Mouse (Mus musculus): ENCODE measurements around the gene Klhdc8a.

DNA sequence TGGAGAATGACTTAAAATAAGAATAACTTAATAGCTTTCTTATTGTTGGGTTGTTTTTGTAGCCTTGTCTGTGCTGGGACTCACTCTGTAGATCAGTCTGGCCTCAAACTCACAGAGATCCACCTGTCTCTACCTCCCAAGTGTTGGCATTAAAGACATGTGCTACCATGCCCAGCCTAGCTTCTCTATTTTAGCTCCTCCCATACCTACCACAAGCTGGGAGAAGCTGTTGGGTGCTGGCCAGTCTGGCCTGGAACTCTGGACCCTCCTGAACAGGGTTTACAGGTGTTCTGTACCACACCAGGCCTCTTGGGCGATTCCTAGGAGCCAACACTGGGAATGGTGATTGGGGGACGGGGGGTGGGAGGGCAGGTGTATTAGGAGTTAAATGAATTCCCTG is 44.8 kb downstream of the Klhdc8a start:
- TF ChIP-seq CTCF (IDR thresholded peaks at IDR 0.05; ENCODE audit: control insufficient read depth, insufficient read depth, insufficient replicate concordance, low read depth, low read length) (no peak), POLR2A (IDR thresholded peaks at IDR 0.05; ENCODE audit: control insufficient read depth, low read depth, low read length) (no peak)

All from testis, adult 2 months (tissue).